Mouse (Mus musculus): ENCODE measurements around the gene Gm15217. TPM values are rescaled to one million over a fixed set of nuclear protein-coding genes. Genes with fewer than 3 reads are reported as not detected.

Gene Gm15217
- not detected in 2 replicates for total RNA-seq (2021)
- long read RNA-seq, experiment 1 = 0 reads
- long read RNA-seq, experiment 2 = 0 reads

- no peak for DNase-seq
These were observed at the start of gene Gm15217 for GRCm38 (mm10) chr14:46379285-46379684. Gene Gm15217, plus strand, starts transcription at chr14:46379414.

- DNase-seq = no peak
These were observed 45.6 kb upstream of the Gm15217 start for GRCm38 (mm10) chr14:46333421-46334237.

GRCm38 (mm10) chr14:46338801-46339200, 40.4 kb upstream of the Gm15217 start:
- no peak for DNase-seq

GRCm38 (mm10) chr14:46344750-46345149, 34.5 kb upstream of the Gm15217 start:
- DNase-seq = no peak

GRCm38 (mm10) chr14:46357286-46357685, 21.9 kb upstream of the Gm15217 start:
- no peak for DNase-seq

GRCm38 (mm10) chr14:46357696-46358095, 21.5 kb upstream of the Gm15217 start:
- no peak for DNase-seq

- DNase-seq = no peak
These were observed 16.0 kb upstream of the Gm15217 start for GRCm38 (mm10) chr14:46363209-46363608.

GRCm38 (mm10) chr14:46372452-46372851, 6.8 kb upstream of the Gm15217 start:
- no peak for DNase-seq

GRCm38 (mm10) chr14:46375796-46376195, 3.4 kb upstream of the Gm15217 start:
- no peak for DNase-seq

GRCm38 (mm10) chr14:46380286-46380721, 1.1 kb downstream of the Gm15217 start:
- peak; percentile 17 for DNase-seq

- DNase-seq = peak; percentile 39
These were observed 2.2 kb downstream of the Gm15217 start for GRCm38 (mm10) chr14:46381457-46381856.

- DNase-seq = no peak
These were observed 5.9 kb downstream of the Gm15217 start for GRCm38 (mm10) chr14:46384946-46385691.

- DNase-seq = peak; percentile 18
These were observed 6.7 kb downstream of the Gm15217 start for GRCm38 (mm10) chr14:46385701-46386477.

- DNase-seq = peak; percentile 12
These were observed 7.5 kb downstream of the Gm15217 start for GRCm38 (mm10) chr14:46386478-46387356.

GRCm38 (mm10) chr14:46387357-46387671, 8.1 kb downstream of the Gm15217 start:
- DNase-seq = peak; percentile 88

- peak; percentile 52 for DNase-seq
These were observed 8.7 kb downstream of the Gm15217 start for GRCm38 (mm10) chr14:46387821-46388481.

- DNase-seq = peak; percentile 62
These were observed 9.4 kb downstream of the Gm15217 start for GRCm38 (mm10) chr14:46388636-46389035.

GRCm38 (mm10) chr14:46389438-46390248, 10.4 kb downstream of the Gm15217 start:
- no peak for DNase-seq

- peak; percentile 32 for DNase-seq
These were observed 11.1 kb downstream of the Gm15217 start, which contains the start of gene Bmp4 for GRCm38 (mm10) chr14:46390249-46390775. Gene Bmp4, minus strand, starts transcription at chr14:46390669.
